Mouse (Mus musculus): Measurements from ENCODE around the gene Gm17535. TPM values are rescaled to one million over a fixed set of nuclear protein-coding genes. Genes with fewer than 3 reads are reported as not detected.
"Not testable (repeated sequence)": the region's sequence is repeated elsewhere in the genome, so short reads cannot be mapped to it uniquely, and the experiment has no call there.

The Gm17535 gene
- polyA plus RNA-seq (2015; fragmentation: Nextera tagmentation; extraction: Ambion mirVana) = not detected in 2 replicates

DNA sequence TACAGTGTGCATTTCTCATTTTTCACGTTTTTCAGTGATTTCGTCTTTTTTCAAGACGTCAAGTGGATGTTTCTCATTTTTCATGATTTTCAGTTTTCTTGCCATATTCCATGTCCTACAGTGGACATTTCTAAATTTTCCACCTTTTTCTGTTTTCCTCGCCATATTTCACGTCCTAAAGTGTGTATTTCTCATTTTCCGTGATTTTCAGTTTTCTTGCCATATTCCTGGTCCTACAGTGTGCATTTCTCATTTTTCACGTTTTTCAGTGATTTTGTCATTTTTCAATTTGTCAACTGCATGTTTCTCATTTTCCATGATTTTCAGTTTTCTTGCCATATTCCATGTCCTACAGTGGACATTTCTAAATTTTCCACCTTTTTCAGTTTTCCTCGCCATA, at the start of gene Gm17535:
TSS of gene Gm17535 (plus strand) at position 301 of the 400 bp plus-strand sequence.
- not testable (repeated sequence) for H3K4me3 ChIP-seq (ENCODE audit: low read length); H3K4me1 ChIP-seq (ENCODE audit: insufficient read depth, low read length)
- WGBS = no CpG with 5 or more reads among the region's 8 CpGs

DNA sequence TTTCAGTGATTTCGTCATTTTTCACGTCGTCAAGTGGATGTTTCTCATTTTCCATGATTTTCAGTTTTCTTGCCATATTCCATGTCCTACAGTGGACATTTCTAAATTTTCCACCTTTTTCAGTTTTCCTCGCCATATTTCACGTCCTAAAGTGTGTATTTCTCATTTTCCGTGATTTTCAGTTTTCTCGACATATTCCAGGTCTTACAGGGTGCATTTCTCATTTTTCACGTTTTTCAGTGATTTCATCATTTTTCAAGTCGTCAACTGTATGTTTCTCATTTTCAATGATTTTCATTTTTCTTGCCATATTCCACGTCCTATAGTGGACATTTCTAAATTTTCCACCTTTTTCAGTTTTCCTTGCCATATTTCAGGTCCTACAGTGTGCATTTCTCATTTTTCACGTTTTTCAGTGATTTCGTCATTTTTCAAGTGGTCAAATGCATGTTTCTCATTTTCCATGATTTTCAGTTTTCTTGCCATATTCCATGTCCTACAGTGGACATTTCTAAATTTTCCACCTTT, 33.9 kb upstream of the Gm17535 start, which contains the start of gene Gm10722:
TSS of gene Gm10722 (plus strand) at position 478 of the 528 bp plus-strand sequence.
- H3K4me2 ChIP-seq (replicated peaks; ENCODE audit: low read depth, low read length); H3K27ac ChIP-seq (ENCODE audit: low read length); H3K9me3 ChIP-seq (ENCODE audit: low read length); H3K4me1 ChIP-seq (ENCODE audit: insufficient read depth, low read length); H3K27me3 ChIP-seq (ENCODE audit: insufficient read depth, low read length); ATAC-seq (ENCODE audit: low FRiP score, low TSS enrichment); H3K9ac ChIP-seq (replicated peaks; ENCODE audit: low read length); H3K36me3 ChIP-seq (ENCODE audit: insufficient read depth, low read length); H3K4me3 ChIP-seq (ENCODE audit: low read length): not testable (repeated sequence)
- 68% methylated on average over 12 of the region's 12 CpGs for WGBS

More for the DNA sequence above, at the start of gene Gm17535:
- ATAC-seq (ENCODE audit: low FRiP score, low TSS enrichment); H3K9ac ChIP-seq (replicated peaks; ENCODE audit: low read length); H3K27ac ChIP-seq (ENCODE audit: low read length); H3K9me3 ChIP-seq (ENCODE audit: low read length); H3K36me3 ChIP-seq (ENCODE audit: insufficient read depth, low read length); H3K4me2 ChIP-seq (replicated peaks; ENCODE audit: low read depth, low read length); H3K27me3 ChIP-seq (ENCODE audit: insufficient read depth, low read length): not testable (repeated sequence)

DNA sequence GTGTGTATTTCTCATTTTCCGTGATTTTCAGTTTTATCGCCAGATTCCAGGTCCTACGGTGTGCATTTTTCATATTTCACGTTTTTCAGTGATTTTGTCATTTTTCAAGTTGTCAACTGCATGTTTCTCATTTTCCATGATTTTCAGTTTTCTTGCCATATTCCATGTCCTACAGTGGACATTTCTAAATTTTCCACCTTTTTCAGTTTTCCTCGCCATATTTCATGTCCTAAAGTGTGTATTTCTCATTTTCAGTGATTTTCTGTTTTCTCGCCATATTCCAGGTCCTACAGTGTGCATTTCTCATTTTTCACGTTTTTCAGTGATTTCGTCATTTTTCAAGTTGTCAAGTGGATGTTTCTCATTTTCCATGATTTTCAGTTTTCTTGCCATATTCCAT, 33.4 kb upstream of the Gm17535 start:
- not testable (repeated sequence) for ATAC-seq (ENCODE audit: low FRiP score, low TSS enrichment); H3K4me1 ChIP-seq (ENCODE audit: insufficient read depth, low read length); H3K9ac ChIP-seq (replicated peaks; ENCODE audit: low read length); H3K4me3 ChIP-seq (ENCODE audit: low read length); H3K27ac ChIP-seq (ENCODE audit: low read length); H3K9me3 ChIP-seq (ENCODE audit: low read length); H3K27me3 ChIP-seq (ENCODE audit: insufficient read depth, low read length); H3K4me2 ChIP-seq (replicated peaks; ENCODE audit: low read depth, low read length); H3K36me3 ChIP-seq (ENCODE audit: insufficient read depth, low read length)
- 63% methylated on average over 8 of the region's 8 CpGs for WGBS

DNA sequence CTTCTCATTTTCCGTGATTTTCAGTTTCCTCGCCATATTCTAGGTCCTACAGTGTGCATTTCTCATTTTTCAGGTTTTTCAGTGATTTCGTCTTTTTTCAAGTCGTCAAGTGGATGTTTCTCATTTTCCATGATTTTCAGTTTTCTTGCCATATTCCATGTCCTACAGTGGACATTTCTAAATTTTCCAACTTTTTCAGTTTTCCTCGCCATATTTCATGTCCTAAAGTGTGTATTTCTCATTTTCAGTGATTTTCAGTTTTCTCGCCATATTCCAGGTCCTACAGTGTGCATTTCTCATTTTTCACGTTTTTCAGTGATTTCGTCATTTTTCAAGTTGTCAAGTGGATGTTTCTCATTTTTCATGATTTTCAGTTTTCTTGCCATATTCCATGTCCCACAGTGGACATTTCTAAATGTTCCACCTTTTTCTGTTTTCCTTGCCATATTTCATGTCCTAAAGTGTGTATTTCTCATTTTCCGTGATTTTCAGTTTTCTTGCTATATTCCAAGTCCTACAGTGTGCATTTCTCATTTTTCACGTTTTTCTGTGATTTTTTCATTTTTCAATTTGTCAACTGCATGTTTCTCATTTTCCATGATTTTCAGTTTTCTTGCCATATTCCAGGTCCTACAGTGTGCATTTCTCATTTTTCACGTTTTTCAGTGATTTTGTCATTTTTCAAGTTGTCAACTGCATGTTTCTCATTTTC, 32.3 kb upstream of the Gm17535 start:
- H3K4me3 ChIP-seq (ENCODE audit: low read length); H3K9me3 ChIP-seq (ENCODE audit: low read length); H3K4me2 ChIP-seq (replicated peaks; ENCODE audit: low read depth, low read length); H3K27ac ChIP-seq (ENCODE audit: low read length); H3K4me1 ChIP-seq (ENCODE audit: insufficient read depth, low read length); H3K9ac ChIP-seq (replicated peaks; ENCODE audit: low read length); H3K36me3 ChIP-seq (ENCODE audit: insufficient read depth, low read length); H3K27me3 ChIP-seq (ENCODE audit: insufficient read depth, low read length): not testable (repeated sequence)
- peak; percentile 89 for ATAC-seq (ENCODE audit: low FRiP score, low TSS enrichment)
- WGBS = 54% methylated on average over 8 of the region's 11 CpGs

DNA sequence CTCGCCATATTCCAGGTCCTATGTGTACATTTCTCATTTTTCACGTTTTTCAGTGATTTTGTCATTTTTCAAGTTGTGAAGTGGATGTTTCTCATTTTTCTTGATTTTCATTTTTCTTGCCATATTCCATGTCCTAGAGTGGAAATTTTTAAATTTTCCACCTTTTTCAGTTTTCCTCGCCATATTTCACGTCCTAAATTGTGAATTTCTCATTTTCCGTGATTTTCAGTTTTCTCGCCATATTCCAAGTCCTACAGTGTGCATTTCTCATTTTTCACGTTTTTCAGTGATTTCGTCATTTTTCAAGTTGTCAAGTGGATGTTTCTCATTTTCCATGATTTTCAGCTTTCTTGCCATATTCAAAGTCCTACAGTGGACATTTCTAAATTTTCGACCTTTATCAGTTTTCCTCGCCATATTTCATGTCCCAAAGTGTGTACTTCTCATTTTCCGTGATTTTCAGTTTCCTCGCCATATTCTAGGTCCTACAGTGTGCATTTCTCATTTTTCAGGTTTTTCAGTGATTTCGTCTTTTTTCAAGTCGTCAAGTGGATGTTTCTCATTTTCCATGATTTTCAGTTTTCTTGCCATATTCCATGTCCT, 31.5 kb upstream of the Gm17535 start, which contains the start of gene Gm11168:
TSS of gene Gm11168 (plus strand) at position 553 of the 603 bp plus-strand sequence.
- 70% methylated on average over 6 of the region's 14 CpGs for WGBS
- not testable (repeated sequence) for H3K27ac ChIP-seq (ENCODE audit: low read length); H3K9ac ChIP-seq (replicated peaks; ENCODE audit: low read length); H3K27me3 ChIP-seq (ENCODE audit: insufficient read depth, low read length); H3K4me3 ChIP-seq (ENCODE audit: low read length); ATAC-seq (ENCODE audit: low FRiP score, low TSS enrichment); H3K9me3 ChIP-seq (ENCODE audit: low read length); H3K36me3 ChIP-seq (ENCODE audit: insufficient read depth, low read length); H3K4me1 ChIP-seq (ENCODE audit: insufficient read depth, low read length); H3K4me2 ChIP-seq (replicated peaks; ENCODE audit: low read depth, low read length)

DNA sequence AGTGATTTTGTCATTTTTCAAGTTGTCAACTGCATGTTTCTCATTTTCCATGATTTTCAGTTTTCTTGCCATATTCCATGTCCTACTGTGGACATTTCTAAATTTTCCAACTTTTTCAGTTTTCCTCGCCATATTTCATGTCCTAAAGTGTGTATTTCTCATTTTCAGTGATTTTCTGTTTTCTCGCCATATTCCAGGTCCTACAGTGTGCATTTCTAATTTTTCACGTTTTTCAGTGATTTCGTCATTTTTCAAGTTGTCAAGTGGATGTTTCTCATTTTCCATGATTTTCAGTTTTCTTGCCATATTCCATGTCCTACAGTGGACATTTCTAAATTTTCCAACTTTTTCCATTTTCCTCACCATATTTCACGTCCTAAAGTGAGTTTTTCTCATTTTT, 28.2 kb upstream of the Gm17535 start:
- H3K27ac ChIP-seq (ENCODE audit: low read length); H3K36me3 ChIP-seq (ENCODE audit: insufficient read depth, low read length); ATAC-seq (ENCODE audit: low FRiP score, low TSS enrichment); H3K4me2 ChIP-seq (replicated peaks; ENCODE audit: low read depth, low read length); H3K4me3 ChIP-seq (ENCODE audit: low read length); H3K9me3 ChIP-seq (ENCODE audit: low read length); H3K4me1 ChIP-seq (ENCODE audit: insufficient read depth, low read length); H3K9ac ChIP-seq (replicated peaks; ENCODE audit: low read length); H3K27me3 ChIP-seq (ENCODE audit: insufficient read depth, low read length): not testable (repeated sequence)
- 86% methylated on average over 1 of the region's 5 CpGs for WGBS

DNA sequence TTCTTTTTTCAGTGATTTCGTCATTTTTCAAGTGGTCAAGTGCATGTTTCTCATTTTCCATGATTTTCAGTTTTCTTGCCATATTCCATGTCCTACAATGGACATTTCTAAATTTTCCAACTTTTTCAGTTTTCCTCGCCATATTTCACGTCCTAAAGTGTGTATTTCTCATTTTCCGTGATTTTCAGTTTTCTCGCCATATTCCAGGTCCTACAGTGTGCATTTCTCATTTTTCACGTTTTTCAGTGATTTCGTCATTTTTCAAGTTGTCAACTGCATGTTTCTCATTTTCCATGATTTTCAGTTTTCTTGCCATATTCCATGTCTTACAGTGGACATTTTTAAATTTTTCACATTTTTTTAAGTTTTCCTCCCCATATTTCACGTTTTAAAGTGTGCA, 27.8 kb upstream of the Gm17535 start:
- WGBS = 76% methylated on average over 7 of the region's 8 CpGs
- H3K9ac ChIP-seq (replicated peaks; ENCODE audit: low read length) = not testable (repeated sequence)

DNA sequence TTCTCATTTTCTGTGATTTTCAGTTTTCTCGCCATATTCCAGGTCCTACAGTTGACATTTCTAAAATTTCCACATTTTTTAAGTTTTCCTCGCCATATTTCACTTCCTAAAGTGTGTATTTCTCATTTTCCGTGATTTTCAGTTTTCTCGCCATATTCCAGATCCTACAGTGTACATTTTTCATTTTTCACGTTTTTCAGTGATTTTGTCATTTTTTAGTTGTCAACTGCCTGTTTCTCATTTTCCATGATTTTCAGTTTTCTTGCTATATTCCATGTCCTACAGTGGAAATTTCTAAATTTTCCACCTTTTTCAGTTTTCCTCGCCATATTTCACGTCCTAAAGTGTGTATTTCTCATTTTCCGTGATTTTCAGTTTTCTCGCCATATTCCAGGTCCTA, 27.1 kb upstream of the Gm17535 start:
- not testable (repeated sequence) for H3K27me3 ChIP-seq (ENCODE audit: insufficient read depth, low read length); H3K9me3 ChIP-seq (ENCODE audit: low read length); H3K4me2 ChIP-seq (replicated peaks; ENCODE audit: low read depth, low read length); H3K36me3 ChIP-seq (ENCODE audit: insufficient read depth, low read length); H3K27ac ChIP-seq (ENCODE audit: low read length); H3K4me3 ChIP-seq (ENCODE audit: low read length); H3K4me1 ChIP-seq (ENCODE audit: insufficient read depth, low read length); H3K9ac ChIP-seq (replicated peaks; ENCODE audit: low read length)
- ATAC-seq (ENCODE audit: low FRiP score, low TSS enrichment) = peak; percentile 25; the same call in 1 of the 2 replicates
- 75% methylated on average over 6 of the region's 9 CpGs for WGBS

More for the DNA sequence above, 27.8 kb upstream of the Gm17535 start:
- not testable (repeated sequence) for H3K36me3 ChIP-seq (ENCODE audit: insufficient read depth, low read length); H3K27ac ChIP-seq (ENCODE audit: low read length); H3K27me3 ChIP-seq (ENCODE audit: insufficient read depth, low read length); H3K4me1 ChIP-seq (ENCODE audit: insufficient read depth, low read length); H3K4me2 ChIP-seq (replicated peaks; ENCODE audit: low read depth, low read length); H3K4me3 ChIP-seq (ENCODE audit: low read length); H3K9me3 ChIP-seq (ENCODE audit: low read length)
- peak; percentile 78 for ATAC-seq (ENCODE audit: low FRiP score, low TSS enrichment)

DNA sequence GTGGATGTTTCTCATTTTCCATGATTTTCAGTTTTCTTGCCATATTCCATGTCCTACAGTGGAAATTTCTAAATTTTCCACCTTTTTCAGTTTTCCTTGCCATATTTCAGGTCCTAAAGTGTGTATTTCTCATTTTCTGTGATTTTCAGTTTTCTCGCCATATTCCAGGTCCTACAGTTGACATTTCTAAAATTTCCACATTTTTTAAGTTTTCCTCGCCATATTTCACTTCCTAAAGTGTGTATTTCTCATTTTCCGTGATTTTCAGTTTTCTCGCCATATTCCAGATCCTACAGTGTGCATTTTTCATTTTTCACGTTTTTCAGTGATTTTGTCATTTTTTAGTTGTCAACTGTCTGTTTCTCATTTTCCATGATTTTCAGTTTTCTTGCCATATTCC, 25.1 kb upstream of the Gm17535 start:
- not testable (repeated sequence) for H3K9me3 ChIP-seq (ENCODE audit: low read length); H3K27me3 ChIP-seq (ENCODE audit: insufficient read depth, low read length); H3K4me1 ChIP-seq (ENCODE audit: insufficient read depth, low read length); H3K4me2 ChIP-seq (replicated peaks; ENCODE audit: low read depth, low read length); H3K27ac ChIP-seq (ENCODE audit: low read length); H3K36me3 ChIP-seq (ENCODE audit: insufficient read depth, low read length); H3K4me3 ChIP-seq (ENCODE audit: low read length); H3K9ac ChIP-seq (replicated peaks; ENCODE audit: low read length)
- ATAC-seq (ENCODE audit: low FRiP score, low TSS enrichment) = peak; percentile 54; the same call in 1 of the 2 replicates
- WGBS = no CpG with 5 or more reads among the region's 5 CpGs

DNA sequence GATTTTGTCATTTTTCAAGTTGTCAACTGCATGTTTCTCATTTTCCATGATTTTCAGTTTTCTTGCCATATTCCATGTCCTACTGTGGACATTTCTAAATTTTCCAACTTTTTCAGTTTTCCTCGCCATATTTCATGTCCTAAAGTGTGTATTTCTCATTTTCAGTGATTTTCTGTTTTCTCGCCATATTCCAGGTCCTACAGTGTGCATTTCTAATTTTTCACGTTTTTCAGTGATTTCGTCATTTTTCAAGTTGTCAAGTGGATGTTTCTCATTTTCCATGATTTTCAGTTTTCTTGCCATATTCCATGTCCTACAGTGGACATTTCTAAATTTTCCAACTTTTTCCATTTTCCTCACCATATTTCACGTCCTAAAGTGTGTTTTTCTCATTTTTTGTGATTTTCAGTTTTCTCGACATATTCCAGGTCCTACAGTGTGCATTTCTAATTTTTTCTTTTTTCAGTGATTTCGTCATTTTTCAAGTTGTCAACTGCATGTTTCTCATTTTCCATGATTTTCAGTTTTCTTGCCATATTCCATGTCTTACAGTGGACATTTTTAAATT, 22.3 kb upstream of the Gm17535 start:
- not testable (repeated sequence) for H3K4me1 ChIP-seq (ENCODE audit: insufficient read depth, low read length); H3K9me3 ChIP-seq (ENCODE audit: low read length); ATAC-seq (ENCODE audit: low FRiP score, low TSS enrichment); H3K4me3 ChIP-seq (ENCODE audit: low read length); H3K9ac ChIP-seq (replicated peaks; ENCODE audit: low read length); H3K27me3 ChIP-seq (ENCODE audit: insufficient read depth, low read length); H3K36me3 ChIP-seq (ENCODE audit: insufficient read depth, low read length); H3K27ac ChIP-seq (ENCODE audit: low read length); H3K4me2 ChIP-seq (replicated peaks; ENCODE audit: low read depth, low read length)
- 75% methylated on average over 2 of the region's 7 CpGs for WGBS
